Mouse (Mus musculus) limb, embryonic 12.5 days (tissue): ENCODE data around the gene 1700008O03Rik. TPM values are rescaled to one million over a fixed set of nuclear protein-coding genes. Genes with fewer than 3 reads are reported as not detected.
A peak's percentile ranks its signal among the peaks of the same experiment; 100 is the strongest.

Experiments used
- ATAC-seq: fragments of 200-750 bp; cut with Nextera tagmentation; 2 replicates; pipeline ENCODE4 v1.8.0; 2017; ENCODE audit warnings: low read depth, moderate TSS enrichment; ENCODE audit not compliant: insufficient number of reproducible peaks, insufficient read depth, low FRiP score, low TSS enrichment
- H3K27ac ChIP-seq: fragments of 300-500 bp; sonication (generic); 2 replicates; pipeline ENCODE4 v1.5.1; 2016; ENCODE audit warnings: mild to moderate bottlenecking, moderate library complexity
- H3K27me3 ChIP-seq: fragments of 300-500 bp; sonication (generic); 2 replicates; pipeline ENCODE4 v1.6.1; 2016; ENCODE audit warnings: mild to moderate bottlenecking, moderate library complexity
- H3K36me3 ChIP-seq: fragments of 300-500 bp; sonication (generic); 2 replicates; pipeline ENCODE4 v1.6.1; 2016; ENCODE audit warnings: mild to moderate bottlenecking, moderate library complexity
- H3K4me1 ChIP-seq: fragments of 300-500 bp; sonication (generic); replicated peaks from 2 replicates; pipeline ENCODE4 v1.6.1; 2016
- H3K4me2 ChIP-seq: fragments of 300-500 bp; sonication (generic); 2 replicates; pipeline ENCODE4 v1.6.1; 2016; ENCODE audit warnings: mild to moderate bottlenecking, moderate library complexity
- H3K4me3 ChIP-seq: fragments of 300-500 bp; sonication (generic); replicated peaks from 2 replicates; pipeline ENCODE4 v1.5.1; 2016; ENCODE audit warnings: mild to moderate bottlenecking
- H3K9ac ChIP-seq: fragments of 300-500 bp; sonication (generic); replicated peaks from 2 replicates; pipeline ENCODE4 v1.6.1; 2016; ENCODE audit warnings: mild to moderate bottlenecking, moderate library complexity
- H3K9me3 ChIP-seq: fragments of 300-500 bp; sonication (generic); 2 replicates; pipeline ENCODE4 v1.6.1; 2016; ENCODE audit warnings: mild to moderate bottlenecking, moderate library complexity
- WGBS: fragments of 180-500 bp; shearing (Covaris S2); methylation state at CpG from one replicate; pipeline ENCODE4 v1.1.7; 2016; 5-methylcytosine and 5-hydroxymethylcytosine counted together
- polyA plus RNA-seq: library from polyadenylated mRNA; unstranded; fragments of >200 nt; fragmentation: Nextera tagmentation; extraction: Ambion mirVana; gene quantifications from 2 replicates; pipeline ENCODE4 v1.2.1, GENCODE M21; 2016

1700008O03Rik gene
- polyA plus RNA-seq, 1 experiment from 2014 or later: 0.64 TPM

- Histone ChIP-seq H3K4me3 (no peak overlapping the region), H3K4me2 (no peak overlapping the region), H3K27ac (no peak overlapping the region), H3K27me3 (peaks cover 36% of the 10 kb centered on the region), H3K36me3 (no peaks in the 10 kb centered on the region), H3K4me1 (no peaks in the 10 kb centered on the region; the same call in 1 of the 2 replicates), H3K9me3 (no peaks in the 10 kb centered on the region), H3K9ac (no peak overlapping the region)
- 0% methylated on average over 5 of the region's 5 CpGs for WGBS
- ATAC-seq: no peak
Observed at GRCm38 (mm10) chr7:44406015-44406355, 20.4 kb upstream of the 1700008O03Rik start.

DNA sequence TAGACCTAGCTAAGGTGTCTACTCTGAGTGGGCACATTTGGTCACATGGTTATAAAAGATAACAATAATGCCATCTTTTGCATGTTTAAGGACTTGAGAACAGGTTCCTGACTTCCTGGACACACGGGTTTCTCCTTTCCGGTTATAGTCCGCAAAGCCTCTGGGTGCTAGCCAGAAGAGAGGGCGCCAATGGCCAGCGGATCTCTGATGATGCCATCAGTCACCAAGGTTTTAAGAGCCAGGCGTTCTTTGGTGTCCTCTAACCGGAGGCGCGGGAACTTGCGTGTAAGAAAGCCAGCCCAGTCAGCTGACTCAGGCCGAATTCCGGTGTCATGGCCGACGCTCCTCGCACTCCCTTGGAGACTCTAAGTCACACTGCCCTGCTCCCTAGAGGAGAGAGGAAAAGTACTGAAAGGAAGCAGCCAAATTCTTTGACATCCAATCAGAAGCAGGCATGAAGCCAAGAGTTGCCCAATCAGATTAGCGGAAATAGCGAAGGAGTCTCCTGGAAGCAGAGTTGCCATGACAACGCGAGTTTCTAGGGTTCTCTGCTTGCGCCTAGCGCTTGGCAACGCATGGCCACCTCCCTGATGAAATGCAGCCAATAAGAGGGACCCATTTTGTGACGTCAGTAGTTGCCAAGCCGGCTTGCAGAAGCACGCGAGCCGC lies 19.9 kb upstream of the 1700008O03Rik start:
- Histone ChIP-seq H3K27ac (0 out of 2 replicates have a peak overlapping the region, but pooled peaks have one; percentile 50), H3K27me3 (peaks cover 36% of the 10 kb centered on the region), H3K4me3 (peak overlapping the region; percentile 39), H3K9ac (no peak overlapping the region), H3K4me2 (peak overlapping the region; percentile 58), H3K36me3 (no peaks in the 10 kb centered on the region), H3K9me3 (no peaks in the 10 kb centered on the region), H3K4me1 (no peaks in the 10 kb centered on the region; the same call in 1 of the 2 replicates)
- ATAC-seq: peak; percentile 95
- WGBS: 1% methylated on average over 27 of the region's 27 CpGs

- H3K9me3 ChIP-seq: no peaks in the 10 kb centered on the region
- no peak overlapping the region for H3K27ac ChIP-seq
- 77% methylated on average over 6 of the region's 6 CpGs for whole genome bisulfite sequencing
- ATAC-seq: no peak
- H3K27me3 ChIP-seq: peaks cover 25% of the 10 kb centered on the region
- no peaks in the 10 kb centered on the region for H3K36me3 ChIP-seq
- no peak overlapping the region for H3K4me3 ChIP-seq
- H3K9ac ChIP-seq: no peak overlapping the region
- H3K4me2 ChIP-seq: no peak overlapping the region
- no peaks in the 10 kb centered on the region; the same call in 1 of the 2 replicates for H3K4me1 ChIP-seq
Observed at GRCm38 (mm10) chr7:44401673-44402072, 16.1 kb upstream of the 1700008O03Rik start.

DNA sequence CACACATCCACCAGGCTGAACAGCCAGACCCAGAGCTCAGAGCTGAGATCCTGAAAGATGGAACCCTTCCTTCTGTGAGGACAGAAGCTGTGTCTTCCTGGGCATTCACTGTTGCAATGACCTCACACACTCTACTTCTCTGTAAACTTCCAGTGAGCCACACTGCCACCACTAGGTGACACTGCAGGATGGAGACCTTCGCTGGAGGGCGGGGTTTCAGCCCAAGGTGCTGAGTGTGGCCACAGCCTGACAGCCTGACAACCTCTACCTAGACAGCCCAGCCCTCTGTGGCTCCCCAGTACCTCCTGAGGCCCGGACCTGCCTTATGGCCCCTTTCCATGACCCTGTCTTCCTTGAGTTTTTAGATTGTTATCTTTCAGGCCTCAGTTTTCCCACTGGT lies 12.9 kb upstream of the 1700008O03Rik start:
- 12% methylated on average over 3 of the region's 3 CpGs for WGBS
- peaks cover 28% of the 10 kb centered on the region for H3K27me3 ChIP-seq
- H3K9me3 ChIP-seq: no peaks in the 10 kb centered on the region
- ATAC-seq: no peak
- H3K36me3 ChIP-seq: no peaks in the 10 kb centered on the region
- H3K27ac ChIP-seq: no peak overlapping the region
- H3K4me2 ChIP-seq: no peak overlapping the region
- no peak overlapping the region for H3K9ac ChIP-seq
- H3K4me1 ChIP-seq: no peaks in the 10 kb centered on the region
- H3K4me3 ChIP-seq: no peak overlapping the region

GRCm38 (mm10) chr7:44393284-44393683 lies 7.7 kb upstream of the 1700008O03Rik start:
- ATAC-seq: no peak
- WGBS: 88% methylated on average over 17 of the region's 17 CpGs
- Histone ChIP-seq H3K4me2 (no peak overlapping the region), H3K36me3 (no peaks in the 10 kb centered on the region), H3K9ac (no peak overlapping the region), H3K27ac (no peak overlapping the region), H3K4me1 (no peaks in the 10 kb centered on the region), H3K9me3 (no peaks in the 10 kb centered on the region), H3K4me3 (no peak overlapping the region), H3K27me3 (peaks cover 40% of the 10 kb centered on the region)

DNA sequence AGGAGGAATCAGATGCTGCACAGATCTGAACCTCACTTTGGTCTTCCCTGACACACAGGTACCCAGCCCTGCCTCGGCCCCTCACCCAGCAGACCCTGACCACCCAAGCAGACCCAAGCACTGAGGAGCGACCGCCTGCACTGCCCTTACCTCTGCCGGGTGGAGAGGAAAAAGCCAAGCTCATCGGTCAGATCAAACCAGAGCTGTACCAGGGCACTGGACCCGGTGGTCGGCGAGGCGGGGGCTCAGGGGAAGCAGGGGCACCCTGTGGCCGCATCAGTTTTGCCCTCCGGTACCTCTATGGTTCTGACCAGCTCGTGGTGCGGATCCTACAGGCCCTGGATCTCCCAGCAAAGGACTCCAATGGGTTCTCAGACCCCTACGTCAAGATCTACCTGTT lies 6.7 kb upstream of the 1700008O03Rik start:
- no peaks in the 10 kb centered on the region for H3K4me1 ChIP-seq
- 81% methylated on average over 14 of the region's 14 CpGs for WGBS
- no peaks in the 10 kb centered on the region for H3K36me3 ChIP-seq
- no peak overlapping the region for H3K4me2 ChIP-seq
- ATAC-seq: no peak
- no peaks in the 10 kb centered on the region for H3K9me3 ChIP-seq
- H3K9ac ChIP-seq: no peak overlapping the region
- H3K27me3 ChIP-seq: peaks cover 48% of the 10 kb centered on the region
- no peak overlapping the region for H3K4me3 ChIP-seq
- H3K27ac ChIP-seq: no peak overlapping the region

DNA sequence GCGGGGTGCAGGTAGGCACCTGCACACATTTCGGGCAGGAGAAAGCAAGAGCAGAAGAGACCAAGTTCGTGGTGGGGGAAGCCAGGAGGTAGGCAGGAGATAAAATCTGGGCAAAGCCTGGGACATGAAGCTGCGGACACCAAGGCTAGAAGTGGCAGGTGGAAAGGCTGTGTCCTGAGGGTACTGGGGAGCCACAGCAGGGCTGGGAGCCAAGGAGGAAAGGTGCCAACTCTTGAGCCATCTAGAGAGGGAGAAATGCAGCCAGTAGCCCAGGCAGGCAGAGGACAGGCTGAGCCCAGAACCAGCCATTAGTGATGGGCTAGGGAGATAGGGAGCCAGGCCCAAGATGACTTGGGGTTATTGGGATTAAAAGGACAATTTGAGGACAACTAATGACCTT lies 6.2 kb upstream of the 1700008O03Rik start:
- no peak for ATAC-seq

DNA sequence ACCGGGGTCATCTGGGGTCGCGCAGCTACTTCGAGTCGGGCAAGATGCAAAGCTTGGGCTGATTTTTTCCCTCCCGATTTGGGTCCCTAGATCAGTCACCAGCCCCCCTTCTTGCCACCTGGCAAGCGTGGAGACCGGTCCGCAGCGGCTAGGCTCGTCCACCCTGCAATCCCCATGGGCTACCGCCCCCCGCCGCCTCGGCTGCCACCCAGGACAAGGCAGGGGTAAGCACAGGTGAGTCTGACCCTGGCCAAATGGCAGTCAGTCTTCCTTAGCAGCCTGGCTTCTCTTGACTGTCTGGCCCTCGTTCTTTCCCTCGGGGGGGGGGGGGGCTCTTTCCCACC lies 932 bp downstream of the 1700008O03Rik start:
- peak; percentile 69 for ATAC-seq
- H3K36me3 ChIP-seq: no peaks in the 10 kb centered on the region
- peak overlapping the region; percentile 54 for H3K4me3 ChIP-seq
- no peaks in the 10 kb centered on the region; the same call in 1 of the 2 replicates for H3K4me1 ChIP-seq
- no peaks in the 10 kb centered on the region for H3K9me3 ChIP-seq
- H3K9ac ChIP-seq: peak overlapping the region; percentile 42
- peaks cover 58% of the 10 kb centered on the region for H3K27me3 ChIP-seq
- H3K27ac ChIP-seq: no peak overlapping the region
- H3K4me2 ChIP-seq: peak overlapping the region; percentile 93
- WGBS: 2% methylated on average over 17 of the region's 17 CpGs

More for the DNA sequence above, 6.2 kb upstream of the 1700008O03Rik start:
- 76% methylated on average over 4 of the region's 4 CpGs for WGBS
- H3K9me3 ChIP-seq: no peaks in the 10 kb centered on the region
- H3K4me2 ChIP-seq: no peak overlapping the region
- H3K9ac ChIP-seq: no peak overlapping the region
- H3K36me3 ChIP-seq: no peaks in the 10 kb centered on the region
- H3K27me3 ChIP-seq: peaks cover 49% of the 10 kb centered on the region
- H3K4me3 ChIP-seq: no peak overlapping the region
- no peak overlapping the region for H3K27ac ChIP-seq
- no peaks in the 10 kb centered on the region for H3K4me1 ChIP-seq

DNA sequence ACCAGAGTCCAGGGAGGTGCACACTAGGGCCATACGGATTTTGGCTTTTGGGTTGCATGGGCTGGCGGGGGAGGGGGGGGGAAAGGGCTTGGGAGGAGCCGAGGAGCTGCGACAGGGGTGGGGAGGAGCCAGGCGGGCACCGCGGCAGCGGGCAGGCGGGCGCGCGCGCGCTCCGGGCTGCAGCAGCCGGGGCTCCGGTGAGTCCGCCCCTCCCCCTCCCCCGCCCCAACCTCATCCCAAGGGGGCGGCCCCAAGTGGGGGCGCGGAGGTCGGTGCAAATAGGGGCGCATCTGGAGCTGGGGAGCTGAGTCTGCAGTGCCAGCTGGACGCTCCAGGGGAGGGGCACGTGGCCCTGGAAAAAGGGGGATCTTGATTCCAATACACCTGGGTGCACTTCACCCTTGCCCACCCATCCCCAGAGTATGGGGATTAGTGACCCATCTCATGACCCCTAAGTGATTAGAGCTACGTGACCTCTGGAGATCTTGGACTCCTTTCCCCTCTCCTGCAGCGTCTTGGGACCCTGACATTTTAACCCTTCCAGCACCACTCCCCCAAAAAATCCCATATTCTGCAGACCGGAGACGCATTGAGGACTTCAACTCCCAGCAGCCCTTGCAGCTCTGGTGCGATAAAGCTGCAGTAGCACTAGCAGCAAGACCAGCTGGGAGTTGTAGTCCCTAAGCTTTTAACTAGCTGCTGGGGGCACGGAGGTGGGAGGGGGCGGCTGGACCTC lies 1.5 kb downstream of the 1700008O03Rik start, which contains the start of gene Syt3:
Gene Syt3, plus strand, starts transcription at position 123 of the 736 bp plus-strand sequence.
- H3K4me2 ChIP-seq: peak within 1 kb of the TSS; percentile 93
- no peaks in the 10 kb centered on the region; the same call in 1 of the 2 replicates for H3K4me1 ChIP-seq
- H3K36me3 ChIP-seq: no peaks in the 10 kb centered on the region
- no peaks in the 10 kb centered on the region for H3K9me3 ChIP-seq
- H3K27ac ChIP-seq: no peak within 1 kb of the TSS
- H3K9ac ChIP-seq: peak within 1 kb of the TSS; percentile 50
- WGBS: 1% methylated on average over 25 of the region's 33 CpGs
- peak within 1 kb of the TSS; percentile 54 for H3K4me3 ChIP-seq
- H3K27me3 ChIP-seq: peaks cover 55% of the 10 kb centered on the region
- peak; percentile 80 for ATAC-seq

DNA sequence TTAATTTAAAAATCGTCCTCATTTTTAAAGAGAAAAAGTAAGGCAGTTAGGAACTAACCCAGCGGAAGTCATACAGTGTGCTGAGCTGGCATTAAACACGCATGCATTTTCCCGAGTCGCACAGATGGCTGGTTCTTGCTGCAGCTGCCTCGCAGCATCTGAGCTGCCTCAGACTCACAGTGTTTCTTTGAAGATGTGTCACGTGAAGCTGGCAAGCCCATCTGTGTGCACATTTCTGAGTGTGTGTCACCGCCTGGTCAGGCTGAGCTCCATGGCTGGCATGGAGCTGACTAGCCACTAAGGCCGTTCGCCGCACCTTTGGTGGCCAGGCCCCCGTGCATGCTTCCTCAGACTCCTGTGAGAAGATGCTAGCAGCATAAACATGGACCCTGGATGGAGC lies 3.1 kb downstream of the 1700008O03Rik start:
- H3K4me3 ChIP-seq: no peak overlapping the region

DNA sequence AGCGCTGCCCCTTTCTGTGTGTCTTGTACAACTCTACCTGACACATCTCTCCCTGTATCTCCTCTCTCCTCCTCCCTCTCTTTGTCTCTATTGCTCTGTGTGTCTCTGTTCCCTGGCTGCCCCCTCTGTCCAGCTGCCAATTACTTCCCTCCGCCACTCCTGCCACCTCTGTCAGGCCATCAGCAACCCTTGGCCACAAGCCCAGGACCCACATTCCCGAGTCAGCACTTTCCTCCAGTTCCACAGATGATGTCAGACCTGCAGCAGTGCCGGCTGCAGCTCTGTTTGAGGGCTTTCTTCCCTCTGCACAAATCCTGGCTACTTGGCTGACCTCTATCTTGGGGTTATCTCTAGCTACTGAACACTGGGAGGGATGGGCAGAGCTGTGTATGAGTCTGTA lies 7.3 kb downstream of the 1700008O03Rik start:
- H3K27ac ChIP-seq: no peak overlapping the region
- no peak overlapping the region for H3K9ac ChIP-seq
- H3K27me3 ChIP-seq: peaks cover 18% of the 10 kb centered on the region
- H3K4me3 ChIP-seq: no peak overlapping the region
- ATAC-seq: no peak
- 60% methylated on average over 4 of the region's 4 CpGs for WGBS
- no peak overlapping the region for H3K4me2 ChIP-seq
- no peaks in the 10 kb centered on the region for H3K9me3 ChIP-seq
- H3K36me3 ChIP-seq: no peaks in the 10 kb centered on the region
- peaks cover 14% of the 10 kb centered on the region; the same call in 1 of the 2 replicates for H3K4me1 ChIP-seq

More for the DNA sequence above, 3.1 kb downstream of the 1700008O03Rik start:
- H3K27me3 ChIP-seq: peaks cover 56% of the 10 kb centered on the region
- no peaks in the 10 kb centered on the region; the same call in 1 of the 2 replicates for H3K4me1 ChIP-seq
- H3K4me2 ChIP-seq: no peak overlapping the region
- ATAC-seq: no peak
- no peak overlapping the region for H3K27ac ChIP-seq
- no peaks in the 10 kb centered on the region for H3K9me3 ChIP-seq
- no peak overlapping the region for H3K9ac ChIP-seq
- H3K36me3 ChIP-seq: no peaks in the 10 kb centered on the region
- WGBS: 71% methylated on average over 12 of the region's 12 CpGs
